In genomic region chr13:84349001-84349720, GRCm38 (mm10) we compare ENCODE assay signal across 8 mouse cellular contexts.
DNase-seq lines count a peak whose midpoint lies in the region; ATAC-seq and TF ChIP-seq lines count a peak whose summit lies in the region.

No protein-coding gene starts in this region.

- H3K36me3 ChIP-seq in limb, embryonic 13.5 days: no peaks in the 10 kb centered on the region
- no peaks in the 10 kb centered on the region for H3K36me3 ChIP-seq in midbrain, postnatal 0 days (ENCODE audit: insufficient read depth, low read length)

- peak overlapping the region; percentile 58 for H3K9ac ChIP-seq in limb, embryonic 13.5 days
- peak overlapping the region; percentile 74 for H3K9ac ChIP-seq in midbrain, postnatal 0 days (replicated peaks; ENCODE audit: low read length, poor library complexity, severe bottlenecking)

- DNase-seq in gastrocnemius, adult 2 months: no peak
- no peak for DNase-seq in gastrocnemius, postnatal 25 days
- peak; percentile 87 for DNase-seq in cerebellum, adult 9-10 months
- DNase-seq in frontal cortex, postnatal 25 days (ENCODE audit: low spot score in 2 of 2): peak; percentile 34 to 46
- DNase-seq in kidney, adult 9 months: peak; percentile 34
- DNase-seq in midbrain, postnatal 0 days (ENCODE audit: low spot score): peak; percentile 91
- no peak for DNase-seq in gastrocnemius, postnatal 10 days

- TF ChIP-seq CTCF in gastrocnemius, adult 2 months (IDR thresholded peaks at IDR 0.05): no peak
- no peak for TF ChIP-seq CTCF in midbrain, postnatal 0 days (IDR thresholded peaks at IDR 0.05)

- no peak for ATAC-seq in limb, embryonic 13.5 days (ENCODE audit: low FRiP score, low read depth)
- ATAC-seq in midbrain, postnatal 0 days (ENCODE audit: low FRiP score): no peak

- peaks cover 36% of the 10 kb centered on the region for H3K27me3 ChIP-seq in limb, embryonic 13.5 days
- no peaks in the 10 kb centered on the region for H3K27me3 ChIP-seq in midbrain, postnatal 0 days (ENCODE audit: insufficient read depth, low read length)

- H3K4me3 ChIP-seq in gastrocnemius, adult 2 months: peak overlapping the region; percentile 67
- peak overlapping the region; percentile 49 for H3K4me3 ChIP-seq in limb, embryonic 13.5 days
- H3K4me3 ChIP-seq in midbrain, postnatal 0 days (ENCODE audit: low read depth, low read length): peak overlapping the region; percentile 53

- intact Hi-C loops in gastrocnemius, adult 2 months (cut with DNase I): loop anchor here (10.0 kb wide), 1 partner anchor 634 kb away; no protein-coding TSS in a partner anchor

- peak overlapping the region; percentile 87 for H3K4me2 ChIP-seq in limb, embryonic 13.5 days (replicated peaks)
- peak overlapping the region; percentile 75 for H3K4me2 ChIP-seq in midbrain, postnatal 0 days (ENCODE audit: low read depth, low read length, poor library complexity, severe bottlenecking)

- under 1% methylated on average over 23 of the region's 23 CpGs for WGBS in limb, embryonic 13.5 days
- WGBS in midbrain, postnatal 0 days: under 1% methylated on average over 23 of the region's 23 CpGs

- H3K9me3 ChIP-seq in limb, embryonic 13.5 days: no peaks in the 10 kb centered on the region
- H3K9me3 ChIP-seq in midbrain, postnatal 0 days (ENCODE audit: low read length): no peaks in the 10 kb centered on the region

- no peak overlapping the region for H3K27ac ChIP-seq in gastrocnemius, adult 2 months
- peak overlapping the region; percentile 44; the same call in 1 of the 2 replicates for H3K27ac ChIP-seq in limb, embryonic 13.5 days
- H3K27ac ChIP-seq in midbrain, postnatal 0 days (ENCODE audit: low read depth, low read length): peak overlapping the region; percentile 92

- H3K4me1 ChIP-seq in limb, embryonic 13.5 days: peaks cover 15% of the 10 kb centered on the region
- H3K4me1 ChIP-seq in midbrain, postnatal 0 days (ENCODE audit: insufficient read depth, low read length): peaks cover 11% of the 10 kb centered on the region; the same call in 1 of the 2 replicates

Comparison
In these comparisons a context has a peak if more than half of its experiments do, and no peak if none do; other contexts are left out.
1. DNase-seq: peak in cerebellum, adult 9-10 months (single experiment), frontal cortex, postnatal 25 days (2 of 2), kidney, adult 9 months (single experiment) and midbrain, postnatal 0 days (single experiment); none in gastrocnemius, adult 2 months (single experiment), gastrocnemius, postnatal 25 days (single experiment) and gastrocnemius, postnatal 10 days (single experiment).
2. Peak in every context shown above with its lines, with median percentiles within 50 percentile points of each other: H3K4me3 ChIP-seq.